ENCODE assay signal across 8 mouse cellular contexts in genomic region chr9:20898511-20899073, GRCm38 (mm10). TPM values are rescaled to one million over a fixed set of nuclear protein-coding genes. Genes with fewer than 3 reads are reported as not detected.
A peak's percentile ranks its signal among the peaks of the same experiment; 100 is the strongest.
DNase-seq lines count a peak whose midpoint lies in the region; ATAC-seq and TF ChIP-seq lines count a peak whose summit lies in the region.

TSS of gene Eif3g (minus strand) at chr9:20898623.

- no peaks in the 10 kb centered on the region for H3K9me3 ChIP-seq in embryonic facial prominence, embryonic 11.5 days (replicated peaks; ENCODE audit: control insufficient read depth, low read length)
- no peaks in the 10 kb centered on the region for H3K9me3 ChIP-seq in limb, embryonic 14.5 days (ENCODE audit: control insufficient read depth, low read length)
- no peaks in the 10 kb centered on the region for H3K9me3 ChIP-seq in midbrain, embryonic 16.5 days (replicated peaks; ENCODE audit: control insufficient read depth, low read length, poor library complexity, severe bottlenecking)

- TF ChIP-seq CTCF in spleen, adult 2 months (IDR thresholded peaks at IDR 0.05; ENCODE audit: extremely low read depth, insufficient read depth, insufficient read length, insufficient replicate concordance): peak; percentile 96

- no peak within 1 kb of the TSS for H3K27ac ChIP-seq in embryonic facial prominence, embryonic 11.5 days (replicated peaks; ENCODE audit: low read depth, low read length)
- H3K27ac ChIP-seq in limb, embryonic 14.5 days (replicated peaks; ENCODE audit: low read depth, low read length): 0 out of 2 replicates have a peak within 1 kb of the TSS, but pooled peaks have one; percentile 52
- peak within 1 kb of the TSS; percentile 77 for H3K27ac ChIP-seq in midbrain, embryonic 16.5 days (ENCODE audit: low read length)
- no peak within 1 kb of the TSS; the same call in 1 of the 2 replicates for H3K27ac ChIP-seq in spleen, adult 2 months (ENCODE audit: insufficient read depth, low read length)

- peak within 1 kb of the TSS; percentile 91 for H3K4me2 ChIP-seq in embryonic facial prominence, embryonic 11.5 days (ENCODE audit: low read depth, low read length)
- peak within 1 kb of the TSS; percentile 92 for H3K4me2 ChIP-seq in limb, embryonic 14.5 days (replicated peaks; ENCODE audit: low read depth, low read length, severe bottlenecking)
- H3K4me2 ChIP-seq in midbrain, embryonic 16.5 days (ENCODE audit: low read length): peak within 1 kb of the TSS; percentile 84

- peak within 1 kb of the TSS; percentile 96 for H3K9ac ChIP-seq in embryonic facial prominence, embryonic 11.5 days (replicated peaks; ENCODE audit: low read length)
- peak within 1 kb of the TSS; percentile 91 for H3K9ac ChIP-seq in limb, embryonic 14.5 days (ENCODE audit: low read depth, low read length, severe bottlenecking)
- peak within 1 kb of the TSS; percentile 97 for H3K9ac ChIP-seq in midbrain, embryonic 16.5 days (ENCODE audit: low read depth, low read length)

- H3K4me1 ChIP-seq in embryonic facial prominence, embryonic 11.5 days (ENCODE audit: control insufficient read depth, insufficient read depth, low read length): peaks cover 5% of the 10 kb centered on the region; the same call in 1 of the 2 replicates
- H3K4me1 ChIP-seq in limb, embryonic 14.5 days (ENCODE audit: control insufficient read depth, insufficient read depth, low read length): peaks cover 3% of the 10 kb centered on the region; the same call in 1 of the 2 replicates
- peaks cover 11% of the 10 kb centered on the region for H3K4me1 ChIP-seq in midbrain, embryonic 16.5 days (ENCODE audit: control insufficient read depth, insufficient read depth, low read length)
- H3K4me1 ChIP-seq in spleen, adult 2 months (ENCODE audit: control insufficient read depth, insufficient read depth, insufficient read length): peaks cover 5% of the 10 kb centered on the region; the same call in 1 of the 2 replicates

- DNase-seq in 416B (ENCODE audit: low read depth): peak; percentile 91
- DNase-seq in adrenal gland, postnatal 25 days: peak; percentile 88
- peak; percentile 90 for DNase-seq in embryonic facial prominence, embryonic 11.5 days (ENCODE audit: low spot score)
- DNase-seq in kidney, adult 11 months: peak; percentile 82
- DNase-seq in limb, embryonic 14.5 days (ENCODE audit: low spot score): peak; percentile 87
- peak; percentile 74 to 77 for DNase-seq in spleen, adult 2 months (ENCODE audit: low read depth in 1 of 2, low spot score in 2 of 2)

- no peaks in the 10 kb centered on the region for H3K27me3 ChIP-seq in embryonic facial prominence, embryonic 11.5 days (ENCODE audit: control insufficient read depth, insufficient read depth, low read length)
- no peaks in the 10 kb centered on the region for H3K27me3 ChIP-seq in limb, embryonic 14.5 days (ENCODE audit: control insufficient read depth, insufficient read depth, low read length)
- no peaks in the 10 kb centered on the region for H3K27me3 ChIP-seq in midbrain, embryonic 16.5 days (ENCODE audit: control insufficient read depth, insufficient read depth, low read depth, low read length)
- no peaks in the 10 kb centered on the region for H3K27me3 ChIP-seq in spleen, adult 2 months (ENCODE audit: control insufficient read depth, insufficient read depth, low read length)

- peaks cover 8% of the 10 kb centered on the region for H3K36me3 ChIP-seq in embryonic facial prominence, embryonic 11.5 days (replicated peaks; ENCODE audit: control insufficient read depth, insufficient read depth, low read depth, low read length)
- H3K36me3 ChIP-seq in limb, embryonic 14.5 days (ENCODE audit: control insufficient read depth, insufficient read depth, low read length): peaks cover 38% of the 10 kb centered on the region
- H3K36me3 ChIP-seq in midbrain, embryonic 16.5 days (ENCODE audit: control insufficient read depth, insufficient read depth, low read length): peaks cover 17% of the 10 kb centered on the region
- peaks cover 24% of the 10 kb centered on the region for H3K36me3 ChIP-seq in spleen, adult 2 months (ENCODE audit: control insufficient read depth, insufficient read depth, low read length)

- WGBS in embryonic facial prominence, embryonic 11.5 days: 5% methylated on average over 34 of the region's 34 CpGs
- 4% methylated on average over 34 of the region's 34 CpGs for WGBS in limb, embryonic 14.5 days
- 5% methylated on average over 34 of the region's 34 CpGs for WGBS in midbrain, embryonic 16.5 days
- 7% methylated on average over 34 of the region's 34 CpGs for whole genome bisulfite sequencing in spleen, adult 2 months

- peak; percentile 82 for ATAC-seq in embryonic facial prominence, embryonic 11.5 days (replicated peaks; ENCODE audit: insufficient number of reproducible peaks, low FRiP score, low TSS enrichment, low read depth)
- peak; percentile 85 for ATAC-seq in granulocyte monocyte progenitor cell, adult 5-6 weeks (replicated peaks; ENCODE audit: poor library complexity, severe bottlenecking)
- peak; percentile 86 for ATAC-seq in limb, embryonic 14.5 days (ENCODE audit: low FRiP score, low read depth)
- ATAC-seq in midbrain, embryonic 16.5 days: peak; percentile 88

- TF ChIP-seq POLR2A in limb, embryonic 14.5 days (IDR thresholded peaks at IDR 0.05; ENCODE audit: borderline replicate concordance, extremely low read depth, insufficient read depth, insufficient read length): peak; percentile 80; the same call in 1 of the 2 replicates
- TF ChIP-seq POLR2A in spleen, adult 2 months (IDR thresholded peaks at IDR 0.05; ENCODE audit: low read depth, low read length): peak; percentile 48

- H3K4me3 ChIP-seq in embryonic facial prominence, embryonic 11.5 days (ENCODE audit: low read depth, low read length): peak within 1 kb of the TSS; percentile 98
- H3K4me3 ChIP-seq in limb, embryonic 14.5 days (replicated peaks; ENCODE audit: low read length): peak within 1 kb of the TSS; percentile 90
- peak within 1 kb of the TSS; percentile 95 for H3K4me3 ChIP-seq in midbrain, embryonic 16.5 days (ENCODE audit: low read depth, low read length)
- peak within 1 kb of the TSS; percentile 83 for H3K4me3 ChIP-seq in spleen, adult 2 months (ENCODE audit: extremely low read depth, insufficient read depth, insufficient read length)

RNA-seq across cellular contexts. Expression of gene Eif3g, which starts in this region (rescaled TPM):
- total RNA-seq in adrenal gland, postnatal 25 days (2021): 143 and 150 TPM in 2 replicates
- polyA plus RNA-seq in embryonic facial prominence, embryonic 11.5 days (2014; fragmentation: Nextera tagmentation; extraction: Ambion mirVana): 352 TPM in 2 replicates
- 224 and 262 TPM in 2 replicates for total RNA-seq in granulocyte monocyte progenitor cell, adult 5-6 weeks (2014; fragmentation: Nextera tagmentation)
- 187 and 207 TPM in 2 replicates for total RNA-seq in granulocyte monocyte progenitor cell, adult 5-6 weeks (2017)
- 167 and 179 TPM in 2 replicates for polyA plus RNA-seq in limb, embryonic 14.5 days (2012; rRNA removed)
- 287 and 289 TPM in 2 replicates for polyA plus RNA-seq in limb, embryonic 14.5 days (2014; fragmentation: Nextera tagmentation; extraction: Ambion mirVana)
- polyA plus RNA-seq in midbrain, embryonic 16.5 days (2015; fragmentation: Nextera tagmentation; extraction: Ambion mirVana): 243 TPM in 2 replicates
- 89.3 and 103 TPM in 2 replicates for polyA plus RNA-seq in spleen, adult 2 months (2012; rRNA removed)

Comparison
In these comparisons a context has a peak if more than half of its experiments do, and no peak if none do; other contexts are left out.
1. H3K27ac ChIP-seq: peak in limb, embryonic 14.5 days (single experiment) and midbrain, embryonic 16.5 days (single experiment); none in embryonic facial prominence, embryonic 11.5 days (single experiment) and spleen, adult 2 months (single experiment).
2. Peak in every context shown above with its lines, with median percentiles within 50 percentile points of each other: DNase-seq, ATAC-seq, H3K4me2 ChIP-seq, H3K4me3 ChIP-seq and H3K9ac ChIP-seq.